Mouse (Mus musculus): ENCODE results near the gene Dock11. TPM values are rescaled to one million over a fixed set of nuclear protein-coding genes. Genes with fewer than 3 reads are reported as not detected.

Dock11 gene
- polyA plus RNA-seq, 1 experiment, result 0.52 TPM

DNA sequence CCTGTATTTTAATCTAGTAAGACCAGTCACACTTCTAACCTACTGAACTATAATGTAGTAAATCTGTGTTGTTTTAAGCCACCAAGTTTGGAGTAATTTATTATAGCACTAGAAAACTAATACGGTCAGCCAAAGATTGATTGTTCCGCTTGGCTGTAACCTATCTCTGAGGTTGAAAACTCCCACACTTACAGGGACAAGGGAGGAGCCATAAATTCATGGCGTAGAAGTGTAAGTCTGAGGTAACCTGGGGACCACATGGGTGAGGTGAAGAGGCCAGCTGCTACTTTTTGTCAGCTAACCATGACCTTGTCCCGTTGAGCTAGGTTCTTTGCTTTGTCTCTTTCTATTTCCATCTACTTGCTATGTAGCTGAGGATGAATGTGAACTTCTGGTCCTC is 61.5 kb downstream of the Dock11 start:
- Histone ChIP-seq H3K36me3 (ENCODE audit: control insufficient read depth, insufficient read depth, low read length) (no peaks in the 10 kb centered on the region), H3K4me1 (ENCODE audit: control insufficient read depth, insufficient read depth, low read length) (no peaks in the 10 kb centered on the region), H3K4me3 (ENCODE audit: control insufficient read depth, low read depth, low read length) (no peak overlapping the region), H3K27ac (ENCODE audit: control insufficient read depth, insufficient read depth, low read depth, low read length) (no peak overlapping the region), H3K27me3 (ENCODE audit: control insufficient read depth, insufficient read depth, low read length) (no peaks in the 10 kb centered on the region)
- TF ChIP-seq POLR2A (IDR thresholded peaks at IDR 0.05; ENCODE audit: control insufficient read depth, low read depth, low read length), result no peak
- no peak for TF ChIP-seq CTCF (IDR thresholded peaks at IDR 0.05; ENCODE audit: control insufficient read depth, insufficient read depth, insufficient replicate concordance, low read depth, low read length)

DNA sequence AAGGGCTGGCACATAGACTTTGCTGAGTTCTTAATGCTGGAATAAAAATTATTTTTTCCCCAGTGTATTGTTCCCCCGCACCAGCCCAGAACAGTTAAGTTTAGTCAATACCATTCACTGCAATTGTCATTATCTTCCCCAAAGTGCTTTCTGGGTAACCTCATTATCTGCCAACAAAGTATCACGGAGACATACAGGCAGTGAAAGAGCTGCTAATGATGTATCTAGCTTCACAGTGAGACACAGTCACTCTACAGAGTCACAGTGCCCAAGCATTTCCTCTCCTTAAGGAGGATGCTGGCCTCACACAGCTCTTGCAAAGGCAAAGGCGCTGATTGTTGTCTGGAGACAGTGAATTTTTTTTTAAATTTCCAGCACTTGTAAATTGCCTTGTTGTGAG is 63.3 kb downstream of the Dock11 start:
- Histone ChIP-seq H3K27ac (ENCODE audit: control insufficient read depth, insufficient read depth, low read depth, low read length) (no peak overlapping the region), H3K27me3 (ENCODE audit: control insufficient read depth, insufficient read depth, low read length) (no peaks in the 10 kb centered on the region), H3K4me1 (ENCODE audit: control insufficient read depth, insufficient read depth, low read length) (no peaks in the 10 kb centered on the region), H3K4me3 (ENCODE audit: control insufficient read depth, low read depth, low read length) (no peak overlapping the region), H3K36me3 (ENCODE audit: control insufficient read depth, insufficient read depth, low read length) (no peaks in the 10 kb centered on the region)
- TF ChIP-seq CTCF (IDR thresholded peaks at IDR 0.05; ENCODE audit: control insufficient read depth, insufficient read depth, insufficient replicate concordance, low read depth, low read length), result no peak
- no peak for TF ChIP-seq POLR2A (IDR thresholded peaks at IDR 0.05; ENCODE audit: control insufficient read depth, low read depth, low read length)

DNA sequence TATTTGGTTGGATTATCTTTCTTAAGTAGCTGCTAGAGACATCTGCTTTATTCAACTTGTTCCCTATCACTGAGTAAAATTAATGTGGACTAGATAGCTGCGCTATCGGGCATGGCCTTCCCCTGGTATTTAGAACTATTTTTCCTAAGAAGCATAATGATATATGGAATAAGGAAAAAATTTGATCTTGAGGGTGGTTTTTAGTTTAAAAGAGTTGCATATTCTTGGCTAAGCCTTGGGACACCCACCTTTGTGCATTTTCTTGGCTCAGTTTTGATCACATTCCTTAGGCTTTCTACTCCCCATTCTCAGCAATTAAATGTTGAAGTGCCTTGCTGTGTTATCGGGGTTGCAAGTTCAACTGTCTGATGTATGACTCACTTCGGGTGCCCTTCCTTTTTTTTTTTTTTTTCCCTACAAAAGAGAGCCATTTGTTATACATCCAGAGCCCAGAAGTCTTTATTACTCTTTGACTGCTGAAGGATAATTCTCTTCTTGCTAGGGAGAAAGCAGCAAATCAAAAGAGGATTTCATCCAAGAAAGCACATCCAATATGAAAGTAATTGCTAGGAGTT is 64.0 kb downstream of the Dock11 start:
- Histone ChIP-seq H3K4me1 (ENCODE audit: control insufficient read depth, insufficient read depth, low read length) (no peaks in the 10 kb centered on the region), H3K36me3 (ENCODE audit: control insufficient read depth, insufficient read depth, low read length) (no peaks in the 10 kb centered on the region), H3K4me3 (ENCODE audit: control insufficient read depth, low read depth, low read length) (no peak overlapping the region), H3K27ac (ENCODE audit: control insufficient read depth, insufficient read depth, low read depth, low read length) (no peak overlapping the region), H3K27me3 (ENCODE audit: control insufficient read depth, insufficient read depth, low read length) (no peaks in the 10 kb centered on the region)
- TF ChIP-seq CTCF (IDR thresholded peaks at IDR 0.05; ENCODE audit: control insufficient read depth, insufficient read depth, insufficient replicate concordance, low read depth, low read length), result no peak
- no peak for TF ChIP-seq POLR2A (IDR thresholded peaks at IDR 0.05; ENCODE audit: control insufficient read depth, low read depth, low read length)

GRCm38 (mm10) chrX:35956236-35956635 is 67.6 kb downstream of the Dock11 start:
- H3K4me1 ChIP-seq (ENCODE audit: control insufficient read depth, insufficient read depth, low read length), result no peaks in the 10 kb centered on the region
- no peaks in the 10 kb centered on the region for H3K36me3 ChIP-seq (ENCODE audit: control insufficient read depth, insufficient read depth, low read length)
- no peaks in the 10 kb centered on the region for H3K27me3 ChIP-seq (ENCODE audit: control insufficient read depth, insufficient read depth, low read length)
- no peak overlapping the region for H3K27ac ChIP-seq (ENCODE audit: control insufficient read depth, insufficient read depth, low read depth, low read length)
- H3K4me3 ChIP-seq (ENCODE audit: control insufficient read depth, low read depth, low read length), result no peak overlapping the region
- TF ChIP-seq CTCF (IDR thresholded peaks at IDR 0.05; ENCODE audit: control insufficient read depth, insufficient read depth, insufficient replicate concordance, low read depth, low read length) (no peak), POLR2A (IDR thresholded peaks at IDR 0.05; ENCODE audit: control insufficient read depth, low read depth, low read length) (no peak)

DNA sequence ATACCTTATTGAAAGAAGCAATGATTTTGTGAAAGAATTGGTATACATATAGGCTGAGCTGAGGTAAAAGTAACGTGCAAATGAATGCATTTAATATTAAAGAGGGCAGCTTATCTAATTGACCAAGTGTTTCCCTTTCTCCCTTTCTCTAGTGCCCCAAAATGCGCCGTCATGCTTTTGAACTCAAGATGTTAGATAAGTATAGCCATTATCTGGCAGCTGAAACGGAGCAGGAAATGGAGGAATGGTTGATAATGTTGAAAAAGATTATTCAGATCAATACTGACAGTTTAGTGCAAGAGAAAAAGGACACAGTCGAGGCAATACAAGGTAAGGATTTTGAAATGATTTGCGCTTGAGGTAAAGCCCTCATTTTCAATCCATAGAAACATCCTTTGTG is 74.5 kb downstream of the Dock11 start:
- Histone ChIP-seq H3K36me3 (ENCODE audit: control insufficient read depth, insufficient read depth, low read length) (no peaks in the 10 kb centered on the region), H3K4me3 (ENCODE audit: control insufficient read depth, low read depth, low read length) (no peak overlapping the region), H3K4me1 (ENCODE audit: control insufficient read depth, insufficient read depth, low read length) (no peaks in the 10 kb centered on the region), H3K27ac (ENCODE audit: control insufficient read depth, insufficient read depth, low read depth, low read length) (no peak overlapping the region), H3K27me3 (ENCODE audit: control insufficient read depth, insufficient read depth, low read length) (no peaks in the 10 kb centered on the region)
- TF ChIP-seq CTCF (IDR thresholded peaks at IDR 0.05; ENCODE audit: control insufficient read depth, insufficient read depth, insufficient replicate concordance, low read depth, low read length) (no peak), POLR2A (IDR thresholded peaks at IDR 0.05; ENCODE audit: control insufficient read depth, low read depth, low read length) (no peak)

DNA sequence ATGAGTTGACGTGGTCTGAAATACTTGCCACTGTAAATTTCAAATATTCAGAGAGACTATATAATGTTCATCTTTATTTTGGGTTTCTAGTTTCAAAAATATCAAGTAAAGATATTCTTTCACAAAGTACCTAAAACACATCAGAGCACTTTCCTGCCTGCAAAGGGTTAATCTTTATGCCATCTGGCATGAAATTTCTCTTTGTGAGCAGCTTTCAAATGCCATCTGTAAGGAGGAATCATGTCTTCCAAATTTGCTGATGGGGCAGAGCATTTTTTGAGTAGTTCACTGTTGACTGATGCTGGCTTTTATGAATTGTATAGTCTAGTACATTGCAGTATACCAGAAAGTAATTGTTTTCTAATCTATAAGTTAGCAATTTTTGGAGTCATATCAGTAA is 80.6 kb downstream of the Dock11 start:
- Histone ChIP-seq H3K4me3 (ENCODE audit: control insufficient read depth, low read depth, low read length) (no peak overlapping the region), H3K27me3 (ENCODE audit: control insufficient read depth, insufficient read depth, low read length) (no peaks in the 10 kb centered on the region), H3K27ac (ENCODE audit: control insufficient read depth, insufficient read depth, low read depth, low read length) (no peak overlapping the region), H3K4me1 (ENCODE audit: control insufficient read depth, insufficient read depth, low read length) (no peaks in the 10 kb centered on the region), H3K36me3 (ENCODE audit: control insufficient read depth, insufficient read depth, low read length) (no peaks in the 10 kb centered on the region)
- TF ChIP-seq CTCF (IDR thresholded peaks at IDR 0.05; ENCODE audit: control insufficient read depth, insufficient read depth, insufficient replicate concordance, low read depth, low read length) (no peak), POLR2A (IDR thresholded peaks at IDR 0.05; ENCODE audit: control insufficient read depth, low read depth, low read length) (no peak)

DNA sequence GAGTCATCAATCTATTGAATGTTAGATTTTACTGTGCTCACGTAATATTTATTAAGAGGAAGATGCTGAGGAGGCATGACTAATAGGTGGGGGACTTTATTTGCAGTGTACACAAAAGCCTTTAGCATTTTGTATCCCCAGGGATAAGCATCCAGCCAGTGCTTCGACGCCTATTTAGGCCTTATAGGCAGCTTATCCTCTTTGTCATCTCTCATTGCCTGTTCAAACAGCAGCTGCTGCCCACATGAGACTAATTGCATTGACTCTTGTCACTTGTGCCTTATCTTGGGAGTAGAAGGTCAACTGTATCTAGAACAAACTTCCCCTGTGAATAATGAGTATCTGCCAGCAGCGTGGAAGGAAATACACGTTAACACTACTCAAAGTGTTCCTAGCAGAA is 88.0 kb downstream of the Dock11 start:
- TF ChIP-seq CTCF (IDR thresholded peaks at IDR 0.05; ENCODE audit: control insufficient read depth, insufficient read depth, insufficient replicate concordance, low read depth, low read length) (no peak), POLR2A (IDR thresholded peaks at IDR 0.05; ENCODE audit: control insufficient read depth, low read depth, low read length) (no peak)
- H3K4me3 ChIP-seq (ENCODE audit: control insufficient read depth, low read depth, low read length), result no peak overlapping the region
- H3K27ac ChIP-seq (ENCODE audit: control insufficient read depth, insufficient read depth, low read depth, low read length), result no peak overlapping the region
- H3K4me1 ChIP-seq (ENCODE audit: control insufficient read depth, insufficient read depth, low read length), result no peaks in the 10 kb centered on the region
- H3K36me3 ChIP-seq (ENCODE audit: control insufficient read depth, insufficient read depth, low read length), result no peaks in the 10 kb centered on the region
- H3K27me3 ChIP-seq (ENCODE audit: control insufficient read depth, insufficient read depth, low read length), result no peaks in the 10 kb centered on the region

GRCm38 (mm10) chrX:35987981-35988380 is 99.3 kb downstream of the Dock11 start:
- Histone ChIP-seq H3K36me3 (ENCODE audit: control insufficient read depth, insufficient read depth, low read length) (no peaks in the 10 kb centered on the region), H3K27ac (ENCODE audit: control insufficient read depth, insufficient read depth, low read depth, low read length) (no peak overlapping the region), H3K4me3 (ENCODE audit: control insufficient read depth, low read depth, low read length) (no peak overlapping the region), H3K4me1 (ENCODE audit: control insufficient read depth, insufficient read depth, low read length) (no peaks in the 10 kb centered on the region), H3K27me3 (ENCODE audit: control insufficient read depth, insufficient read depth, low read length) (no peaks in the 10 kb centered on the region)
- TF ChIP-seq POLR2A (IDR thresholded peaks at IDR 0.05; ENCODE audit: control insufficient read depth, low read depth, low read length), result no peak
